Mouse (Mus musculus) lung, embryonic 15.5 days (tissue): Measurements from ENCODE around the gene Shld2. TPM values are rescaled to one million over a fixed set of nuclear protein-coding genes. Genes with fewer than 3 reads are reported as not detected.

Experiments used
- ATAC-seq: fragments of 200-750 bp; cut with Nextera tagmentation; 2 replicates; pipeline ENCODE4 v1.8.0; 2017; ENCODE audit warnings: moderate number of reproducible peaks, borderline replicate concordance; ENCODE audit not compliant: low FRiP score, low TSS enrichment; ENCODE audit errors: extremely low read depth
- H3K27ac ChIP-seq: fragments of 300-500 bp; sonication (generic); 2 replicates; pipeline ENCODE4 v1.5.1; 2015; ENCODE audit warnings: moderate library complexity, mild to moderate bottlenecking, inconsistent platforms
- H3K27me3 ChIP-seq: fragments of 300-500 bp; sonication (generic); 2 replicates; pipeline ENCODE4 v1.6.1; 2015; ENCODE audit warnings: inconsistent platforms
- H3K36me3 ChIP-seq: fragments of 300-500 bp; sonication (generic); 2 replicates; pipeline ENCODE4 v1.6.1; 2015; ENCODE audit warnings: inconsistent platforms
- H3K4me1 ChIP-seq: fragments of 300-500 bp; sonication (generic); 2 replicates; pipeline ENCODE4 v1.6.1; 2015; ENCODE audit warnings: inconsistent platforms
- H3K4me2 ChIP-seq: fragments of 300-500 bp; sonication (generic); 2 replicates; pipeline ENCODE4 v1.6.1; 2015; ENCODE audit warnings: inconsistent platforms, mild to moderate bottlenecking, moderate library complexity
- H3K4me3 ChIP-seq: fragments of 300-500 bp; sonication (generic); 2 replicates; pipeline ENCODE4 v1.5.1; 2015; ENCODE audit warnings: mild to moderate bottlenecking, inconsistent platforms
- H3K9ac ChIP-seq: fragments of 300-500 bp; sonication (generic); 2 replicates; pipeline ENCODE4 v1.6.1; 2015; ENCODE audit warnings: inconsistent platforms
- H3K9me3 ChIP-seq: fragments of 300-500 bp; sonication (generic); 2 replicates; pipeline ENCODE4 v1.6.1; 2016; ENCODE audit warnings: inconsistent platforms
- WGBS: fragments of 180-500 bp; shearing (Covaris S2); methylation state at CpG from one replicate; pipeline ENCODE4 v1.1.7; 2015; 5-methylcytosine and 5-hydroxymethylcytosine counted together
- polyA plus RNA-seq: library from polyadenylated mRNA; unstranded; fragments of >200 nt; fragmentation: Nextera tagmentation; extraction: Ambion mirVana; gene quantifications from 2 replicates; pipeline ENCODE4 v1.2.1, GENCODE M21; 2015

Shld2 gene
- polyA plus RNA-seq, 1 experiment from 2014 or later, result 12.6 TPM

GRCm38 (mm10) chr14:34209080-34209479, 101.2 kb downstream of the Shld2 start:
- Histone ChIP-seq H3K9me3 (no peaks in the 10 kb centered on the region), H3K27ac (no peak overlapping the region), H3K4me3 (no peak overlapping the region), H3K4me2 (no peak overlapping the region), H3K4me1 (no peaks in the 10 kb centered on the region), H3K27me3 (no peaks in the 10 kb centered on the region), H3K36me3 (no peaks in the 10 kb centered on the region), H3K9ac (no peak overlapping the region)
- 59% methylated on average over 4 of the region's 4 CpGs for WGBS
- no peak for ATAC-seq

- Histone ChIP-seq H3K36me3 (no peaks in the 10 kb centered on the region), H3K27ac (no peak overlapping the region), H3K9ac (no peak overlapping the region), H3K4me2 (no peak overlapping the region), H3K9me3 (no peaks in the 10 kb centered on the region), H3K27me3 (no peaks in the 10 kb centered on the region), H3K4me3 (no peak overlapping the region), H3K4me1 (no peaks in the 10 kb centered on the region)
- ATAC-seq, result no peak
- WGBS, result 47% methylated on average over 2 of the region's 2 CpGs
Observed at GRCm38 (mm10) chr14:34208651-34209050, 101.6 kb downstream of the Shld2 start.

GRCm38 (mm10) chr14:34207996-34208395, 102.3 kb downstream of the Shld2 start:
- ATAC-seq, result no peak
- H3K4me2 ChIP-seq, result no peak overlapping the region
- WGBS, result 72% methylated on average over 6 of the region's 6 CpGs
- H3K27ac ChIP-seq, result no peak overlapping the region
- no peaks in the 10 kb centered on the region for H3K36me3 ChIP-seq
- H3K9ac ChIP-seq, result no peak overlapping the region
- no peaks in the 10 kb centered on the region for H3K9me3 ChIP-seq
- no peak overlapping the region for H3K4me3 ChIP-seq
- H3K27me3 ChIP-seq, result no peaks in the 10 kb centered on the region
- H3K4me1 ChIP-seq, result no peaks in the 10 kb centered on the region

GRCm38 (mm10) chr14:34201231-34202035, 108.9 kb downstream of the Shld2 start, which contains the start of gene Gprin2:
TSS of gene Gprin2 (minus strand) at chr14:34201653.
- Histone ChIP-seq H3K9ac (peak within 1 kb of the TSS; percentile 45), H3K27me3 (peaks cover 12% of the 10 kb centered on the region), H3K36me3 (no peaks in the 10 kb centered on the region), H3K27ac (no peak within 1 kb of the TSS), H3K4me1 (0 out of 2 replicates have a peak, but pooled peaks cover 6% of the 10 kb centered on the region), H3K4me2 (peak within 1 kb of the TSS; percentile 100), H3K9me3 (no peaks in the 10 kb centered on the region), H3K4me3 (peak within 1 kb of the TSS; percentile 61)
- 2% methylated on average over 45 of the region's 52 CpGs for WGBS
- ATAC-seq, result peak; percentile 53; the same call in 1 of the 2 replicates

GRCm38 (mm10) chr14:34200738-34201230, 109.5 kb downstream of the Shld2 start:
- ATAC-seq, result peak; percentile 61; the same call in 1 of the 2 replicates
- 9% methylated on average over 19 of the region's 19 CpGs for WGBS

GRCm38 (mm10) chr14:34196706-34197105, 113.6 kb downstream of the Shld2 start:
- peaks cover 12% of the 10 kb centered on the region for H3K27me3 ChIP-seq
- 30% methylated on average over 4 of the region's 4 CpGs for WGBS
- ATAC-seq, result no peak
- H3K4me3 ChIP-seq, result no peak overlapping the region
- H3K9ac ChIP-seq, result no peak overlapping the region
- no peaks in the 10 kb centered on the region for H3K9me3 ChIP-seq
- no peak overlapping the region for H3K27ac ChIP-seq
- H3K4me1 ChIP-seq, result 0 out of 2 replicates have a peak, but pooled peaks cover 6% of the 10 kb centered on the region
- H3K36me3 ChIP-seq, result no peaks in the 10 kb centered on the region
- no peak overlapping the region for H3K4me2 ChIP-seq

More at GRCm38 (mm10) chr14:34200738-34201230, 109.5 kb downstream of the Shld2 start:
- Histone ChIP-seq H3K4me2 (peak overlapping the region; percentile 100), H3K9ac (peak overlapping the region; percentile 45), H3K27ac (no peak overlapping the region), H3K36me3 (no peaks in the 10 kb centered on the region), H3K27me3 (peaks cover 12% of the 10 kb centered on the region), H3K4me3 (peak overlapping the region; percentile 61), H3K4me1 (0 out of 2 replicates have a peak, but pooled peaks cover 6% of the 10 kb centered on the region), H3K9me3 (no peaks in the 10 kb centered on the region)

GRCm38 (mm10) chr14:34195466-34195865, 114.8 kb downstream of the Shld2 start:
- Histone ChIP-seq H3K27me3 (peaks cover 6% of the 10 kb centered on the region), H3K4me1 (no peaks in the 10 kb centered on the region), H3K36me3 (no peaks in the 10 kb centered on the region), H3K9me3 (no peaks in the 10 kb centered on the region), H3K4me3 (no peak overlapping the region), H3K4me2 (no peak overlapping the region), H3K9ac (no peak overlapping the region), H3K27ac (no peak overlapping the region)
- 84% methylated on average over 15 of the region's 15 CpGs for whole genome bisulfite sequencing
- no peak for ATAC-seq

GRCm38 (mm10) chr14:34193879-34194278, 116.4 kb downstream of the Shld2 start:
- Histone ChIP-seq H3K27ac (no peak overlapping the region), H3K4me1 (no peaks in the 10 kb centered on the region)

GRCm38 (mm10) chr14:34190361-34190760, 119.9 kb downstream of the Shld2 start:
- ATAC-seq, result no peak
- H3K27ac ChIP-seq, result no peak overlapping the region
- WGBS, result 59% methylated on average over 7 of the region's 7 CpGs
- H3K4me2 ChIP-seq, result no peak overlapping the region
- H3K4me3 ChIP-seq, result no peak overlapping the region
- H3K36me3 ChIP-seq, result no peaks in the 10 kb centered on the region
- no peaks in the 10 kb centered on the region for H3K4me1 ChIP-seq
- no peaks in the 10 kb centered on the region for H3K27me3 ChIP-seq
- no peaks in the 10 kb centered on the region for H3K9me3 ChIP-seq
- no peak overlapping the region for H3K9ac ChIP-seq

More at GRCm38 (mm10) chr14:34193879-34194278, 116.4 kb downstream of the Shld2 start:
- no peak overlapping the region for H3K9ac ChIP-seq
- H3K4me3 ChIP-seq, result no peak overlapping the region
- H3K4me2 ChIP-seq, result no peak overlapping the region
- no peaks in the 10 kb centered on the region for H3K36me3 ChIP-seq
- ATAC-seq, result no peak
- H3K9me3 ChIP-seq, result no peaks in the 10 kb centered on the region
- no peaks in the 10 kb centered on the region for H3K27me3 ChIP-seq
- WGBS, result 74% methylated on average over 4 of the region's 4 CpGs

- Histone ChIP-seq H3K36me3 (no peaks in the 10 kb centered on the region), H3K4me3 (no peak overlapping the region), H3K4me2 (no peak overlapping the region), H3K9ac (no peak overlapping the region), H3K27me3 (no peaks in the 10 kb centered on the region), H3K4me1 (no peaks in the 10 kb centered on the region), H3K9me3 (no peaks in the 10 kb centered on the region), H3K27ac (no peak overlapping the region)
- WGBS, result 70% methylated on average over 5 of the region's 5 CpGs
- peak; percentile 25; the same call in 1 of the 2 replicates for ATAC-seq
Observed at GRCm38 (mm10) chr14:34188629-34189028, 121.7 kb downstream of the Shld2 start.
